Mouse (Mus musculus): ENCODE results near the gene Dock1.

The Dock1 gene

GRCm38 (mm10) chr7:135059562-135059961 lies 389.1 kb downstream of the Dock1 start:
- no peak for DNase-seq (ENCODE audit: low read depth)

DNA sequence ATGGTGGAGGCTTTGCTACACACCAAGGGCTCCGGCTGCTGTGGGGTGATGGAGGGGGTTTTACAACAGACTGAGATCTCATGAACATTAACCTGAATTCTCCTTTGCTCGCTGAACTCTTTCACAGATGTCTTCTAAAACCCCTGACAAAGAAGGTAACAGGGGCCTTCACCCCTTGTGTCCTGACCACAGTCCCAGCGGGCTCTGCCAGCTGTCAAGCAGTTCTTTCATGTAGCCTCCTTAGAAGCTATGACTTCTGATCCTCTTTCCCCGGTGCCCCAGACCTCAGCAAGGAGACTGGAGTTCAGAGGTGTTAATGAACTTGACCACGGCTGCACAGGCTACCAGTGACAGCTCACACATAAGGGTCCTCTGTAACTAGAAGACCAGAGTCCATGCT lies 393.4 kb downstream of the Dock1 start:
- DNase-seq (ENCODE audit: low read depth) = no peak

DNA sequence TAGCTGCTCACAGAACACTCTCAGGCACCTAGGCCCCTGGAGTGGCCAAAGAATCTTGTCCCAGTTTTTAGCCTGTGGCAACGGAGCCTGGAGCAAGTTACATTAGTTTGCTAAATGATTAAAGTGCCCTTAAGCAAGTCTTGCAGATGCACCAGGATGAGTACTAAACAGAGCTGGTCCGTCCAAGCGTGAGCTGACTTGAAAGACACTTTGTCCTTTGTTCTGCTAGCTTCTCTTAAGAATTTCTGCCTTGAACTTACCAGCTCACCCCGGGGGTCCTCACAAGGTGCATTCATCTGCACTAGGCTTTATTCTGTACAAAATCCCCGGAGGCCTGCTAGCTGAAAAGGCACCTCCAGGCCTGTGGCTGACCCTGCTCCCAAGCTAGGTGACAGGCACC lies 394.8 kb downstream of the Dock1 start:
- DNase-seq (ENCODE audit: low read depth) = no peak

DNA sequence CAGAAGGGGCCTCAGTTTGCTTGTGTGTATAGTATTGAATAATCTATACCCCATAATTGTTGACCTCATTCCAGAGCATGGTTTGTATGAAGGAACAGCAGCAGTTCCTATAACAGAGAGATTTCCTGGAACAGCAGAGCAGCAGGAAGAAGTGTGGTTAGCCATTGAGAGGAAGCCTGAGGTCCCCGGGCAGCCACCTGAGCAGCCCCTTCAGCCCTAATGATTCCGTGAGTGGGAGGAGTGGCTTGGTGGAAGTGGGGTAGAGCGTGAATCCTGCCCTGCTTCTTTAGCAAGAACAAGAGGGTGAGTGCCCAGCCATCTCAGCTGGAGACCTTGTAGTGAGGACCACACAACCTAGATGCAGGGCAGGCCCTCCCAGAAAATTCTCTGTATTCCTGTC lies 398.4 kb downstream of the Dock1 start:
- DNase-seq (ENCODE audit: low read depth) = no peak

DNA sequence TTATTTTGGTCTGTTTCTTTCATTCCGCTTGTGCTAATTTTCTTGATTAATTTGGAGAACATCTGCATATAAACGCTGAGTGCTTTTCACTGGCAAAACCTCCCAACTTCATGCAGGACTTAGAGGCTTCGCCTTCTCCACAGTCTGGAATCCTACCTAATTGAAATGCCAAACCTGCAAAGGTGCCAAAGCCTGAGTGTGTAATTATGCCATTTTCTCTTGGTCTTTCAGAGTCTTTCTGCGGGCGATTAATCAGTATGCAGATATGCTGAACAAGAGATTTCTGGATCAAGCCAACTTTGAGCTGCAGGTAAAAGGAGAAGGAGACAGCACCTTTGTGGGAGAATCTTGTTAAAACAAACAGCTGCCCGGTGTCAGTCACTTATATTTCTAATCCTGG lies 406.4 kb downstream of the Dock1 start:
- DNase-seq (ENCODE audit: low read depth) = no peak

- DNase-seq (ENCODE audit: low read depth) = no peak
These were observed 406.9 kb downstream of the Dock1 start for GRCm38 (mm10) chr7:135077340-135077739.

- DNase-seq (ENCODE audit: low read depth) = no peak
These were observed 407.4 kb downstream of the Dock1 start for GRCm38 (mm10) chr7:135077806-135078205.

DNA sequence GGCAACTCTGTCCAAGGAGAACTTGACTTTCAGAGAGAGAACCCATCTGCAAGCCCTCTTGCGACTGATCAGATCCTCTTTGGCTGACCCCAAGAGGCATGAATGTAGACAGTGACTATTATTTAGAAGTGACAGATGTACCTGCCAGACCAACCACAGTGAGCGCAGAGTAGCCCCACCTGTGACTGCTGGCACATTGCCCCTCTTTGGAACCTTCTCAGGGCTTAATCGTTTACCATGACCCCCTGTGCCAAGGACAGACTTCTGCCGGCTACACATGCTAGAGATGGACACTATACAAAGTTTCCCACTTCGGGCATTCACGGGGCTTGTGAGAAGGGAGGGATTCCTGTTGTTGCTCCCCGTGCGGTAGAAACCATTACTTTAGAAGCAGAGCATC lies 413.0 kb downstream of the Dock1 start:
- DNase-seq (ENCODE audit: low read depth) = no peak

GRCm38 (mm10) chr7:135084069-135084468 lies 413.6 kb downstream of the Dock1 start:
- no peak for DNase-seq (ENCODE audit: low read depth)

GRCm38 (mm10) chr7:135086556-135086955 lies 416.1 kb downstream of the Dock1 start:
- DNase-seq (ENCODE audit: low read depth) = no peak

- no peak for DNase-seq (ENCODE audit: low read depth)
These were observed 419.2 kb downstream of the Dock1 start for GRCm38 (mm10) chr7:135089626-135090025.

DNA sequence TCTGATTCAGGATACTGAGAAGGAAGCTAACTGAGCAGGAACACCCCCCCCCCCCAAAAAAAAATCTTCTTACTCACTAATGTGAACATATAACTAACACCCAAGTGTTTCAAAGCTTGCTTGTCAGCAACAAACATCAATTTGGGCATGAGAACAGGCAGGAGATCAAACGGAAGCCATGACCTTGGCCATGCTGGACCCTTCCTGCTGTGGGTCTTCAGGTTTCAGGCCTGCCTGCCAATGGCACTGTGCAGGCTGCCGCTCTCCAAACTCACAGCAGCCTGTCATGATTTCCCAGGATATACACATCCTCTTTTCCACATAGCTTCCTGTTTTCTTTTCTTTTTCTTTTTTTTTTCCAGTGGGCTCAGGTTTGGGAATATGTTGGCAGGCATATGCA lies 423.4 kb downstream of the Dock1 start:
- DNase-seq (ENCODE audit: low read depth) = no peak

- DNase-seq (ENCODE audit: low read depth) = no peak
These were observed 431.5 kb downstream of the Dock1 start for GRCm38 (mm10) chr7:135101921-135102320.

DNA sequence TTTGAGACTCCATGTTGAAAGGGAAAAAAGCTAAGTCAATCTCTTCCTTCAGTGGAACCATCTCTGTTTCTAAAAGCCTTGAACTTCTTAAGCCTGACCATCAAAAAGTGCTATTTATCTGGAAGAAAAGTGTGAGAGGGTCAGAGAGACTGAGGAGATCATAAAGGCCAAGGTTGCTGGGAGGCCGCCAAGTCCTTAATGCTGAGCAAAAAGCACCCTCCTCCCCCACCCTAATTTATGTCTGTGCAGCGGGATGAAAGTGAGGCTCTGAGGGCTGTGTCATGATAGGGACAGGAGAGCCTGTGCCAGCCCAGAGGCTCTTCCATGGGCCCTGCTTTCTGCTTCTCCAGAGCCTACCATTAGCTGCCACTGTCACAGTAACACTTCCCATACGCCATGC lies 436.1 kb downstream of the Dock1 start:
- no peak for DNase-seq (ENCODE audit: low read depth)

GRCm38 (mm10) chr7:135110307-135110706 lies 439.9 kb downstream of the Dock1 start:
- no peak for DNase-seq (ENCODE audit: low read depth)

GRCm38 (mm10) chr7:135125296-135126065 lies 455.0 kb downstream of the Dock1 start:
- no peak for DNase-seq (ENCODE audit: low read depth)

GRCm38 (mm10) chr7:135132461-135132860 lies 462.0 kb downstream of the Dock1 start:
- no peak for DNase-seq (ENCODE audit: low read depth)

GRCm38 (mm10) chr7:135134619-135135018 lies 464.2 kb downstream of the Dock1 start:
- DNase-seq (ENCODE audit: low read depth) = no peak

DNA sequence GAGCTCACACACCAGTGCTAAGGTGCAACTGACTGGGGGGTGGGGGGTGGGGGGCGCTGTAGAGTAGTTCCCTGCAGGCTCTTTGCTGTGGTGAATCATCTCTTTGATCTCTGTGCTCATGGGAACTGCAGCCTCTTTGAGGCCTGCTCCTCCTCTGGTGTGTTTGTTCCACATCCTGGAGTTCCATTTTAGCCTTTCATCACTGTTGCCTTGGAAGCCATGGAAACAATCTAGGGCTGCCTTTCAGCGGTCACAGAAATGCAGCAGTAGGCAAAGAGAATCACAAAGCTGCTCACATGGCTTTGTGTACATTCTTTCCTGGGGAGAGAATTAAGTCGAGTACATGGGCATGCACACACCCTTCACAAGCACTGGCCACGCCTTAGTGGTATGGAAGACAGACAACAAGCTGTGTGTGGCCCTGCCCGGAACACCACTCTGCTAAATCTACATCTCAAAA lies 468.7 kb downstream of the Dock1 start:
- no peak for DNase-seq (ENCODE audit: low read depth)

- DNase-seq (ENCODE audit: low read depth) = no peak
These were observed 474.3 kb downstream of the Dock1 start for GRCm38 (mm10) chr7:135144731-135145130.

- no peak for DNase-seq (ENCODE audit: low read depth)
These were observed 480.5 kb downstream of the Dock1 start for GRCm38 (mm10) chr7:135150926-135151325.

- DNase-seq (ENCODE audit: low read depth) = no peak
These were observed 487.1 kb downstream of the Dock1 start for GRCm38 (mm10) chr7:135157571-135157970.

GRCm38 (mm10) chr7:135158381-135158780 lies 487.9 kb downstream of the Dock1 start:
- no peak for DNase-seq (ENCODE audit: low read depth)

GRCm38 (mm10) chr7:135159606-135160005 lies 489.2 kb downstream of the Dock1 start:
- DNase-seq (ENCODE audit: low read depth) = no peak

All from naive thymus-derived CD4-positive, alpha-beta T cell, adult 2 months (primary cell).